Mouse (Mus musculus) heart, embryonic 15.5 days (tissue): ENCODE measurements at regions not wholly inside any gene's neighbourhood (a gene's known extent, or its start where the extent isn't known, plus 50 kb on each side); places are given as distances from the start of the nearest gene placed in this dataset.

Experiments
- ATAC-seq: fragments of 200-750 bp; cut with Nextera tagmentation; replicated peaks from 2 replicates; pipeline ENCODE4 v1.8.0; 2017; ENCODE audit warnings: low read depth, moderate TSS enrichment; ENCODE audit not compliant: insufficient number of reproducible peaks, insufficient read depth, low FRiP score
- H3K27ac ChIP-seq: fragments of 300-500 bp; sonication (generic); 2 replicates; pipeline ENCODE4 v1.5.1; 2015; ENCODE audit warnings: mild to moderate bottlenecking, inconsistent platforms
- H3K27me3 ChIP-seq: fragments of 300-500 bp; sonication (generic); 2 replicates; pipeline ENCODE4 v1.6.1; 2015; ENCODE audit warnings: inconsistent platforms
- H3K36me3 ChIP-seq: fragments of 300-500 bp; sonication (generic); 2 replicates; pipeline ENCODE4 v1.6.1; 2015; ENCODE audit warnings: mild to moderate bottlenecking, inconsistent platforms
- H3K4me1 ChIP-seq: fragments of 300-500 bp; sonication (generic); replicated peaks from 2 replicates; pipeline ENCODE4 v1.6.1; 2015; ENCODE audit warnings: inconsistent platforms
- H3K4me2 ChIP-seq: fragments of 300-500 bp; sonication (generic); 2 replicates; pipeline ENCODE4 v1.6.1; 2015; ENCODE audit warnings: inconsistent platforms, mild to moderate bottlenecking, moderate library complexity
- H3K4me3 ChIP-seq: fragments of 300-500 bp; sonication (generic); 2 replicates; pipeline ENCODE4 v1.5.1; 2015; ENCODE audit warnings: mild to moderate bottlenecking, inconsistent platforms
- H3K9ac ChIP-seq: fragments of 300-500 bp; sonication (generic); 2 replicates; pipeline ENCODE4 v1.6.1; 2015; ENCODE audit warnings: mild to moderate bottlenecking, inconsistent platforms
- H3K9me3 ChIP-seq: fragments of 300-500 bp; sonication (generic); replicated peaks from 2 replicates; pipeline ENCODE4 v1.6.1; 2016; ENCODE audit warnings: inconsistent platforms
- WGBS: fragments of 180-500 bp; shearing (Covaris S2); methylation state at CpG from one replicate; pipeline ENCODE4 v1.1.7; 2015; ENCODE audit warnings: mixed read lengths; 5-methylcytosine and 5-hydroxymethylcytosine counted together

GRCm38 (mm10) chr16:75487915-75488314 lies 97.9 kb downstream of the Lipi start:
- Histone ChIP-seq H3K36me3 (no peaks in the 10 kb centered on the region), H3K27me3 (no peaks in the 10 kb centered on the region), H3K4me2 (no peak overlapping the region), H3K9me3 (no peaks in the 10 kb centered on the region), H3K4me3 (no peak overlapping the region), H3K9ac (no peak overlapping the region), H3K4me1 (no peaks in the 10 kb centered on the region), H3K27ac (no peak overlapping the region)
- WGBS: 55% methylated on average over 4 of the region's 4 CpGs
- no peak for ATAC-seq

- H3K27me3 ChIP-seq: no peaks in the 10 kb centered on the region
- no peaks in the 10 kb centered on the region for H3K36me3 ChIP-seq
- no peak overlapping the region for H3K4me2 ChIP-seq
- 84% methylated on average over 5 of the region's 5 CpGs for WGBS
- no peak overlapping the region for H3K27ac ChIP-seq
- no peak overlapping the region for H3K4me3 ChIP-seq
- H3K4me1 ChIP-seq: no peaks in the 10 kb centered on the region
- ATAC-seq: no peak
- H3K9ac ChIP-seq: no peak overlapping the region
- H3K9me3 ChIP-seq: no peaks in the 10 kb centered on the region
Measured at GRCm38 (mm10) chr16:75483878-75484277, 102.0 kb downstream of the Lipi start.

GRCm38 (mm10) chr16:75465420-75465975 lies 120.4 kb downstream of the Lipi start:
- Histone ChIP-seq H3K36me3 (no peaks in the 10 kb centered on the region), H3K4me1 (no peaks in the 10 kb centered on the region), H3K4me2 (no peak overlapping the region), H3K9me3 (no peaks in the 10 kb centered on the region), H3K27me3 (no peaks in the 10 kb centered on the region), H3K27ac (no peak overlapping the region), H3K4me3 (no peak overlapping the region), H3K9ac (no peak overlapping the region)
- WGBS: 74% methylated on average over 6 of the region's 6 CpGs
- no peak for ATAC-seq

- Histone ChIP-seq H3K27ac (no peak overlapping the region), H3K27me3 (no peaks in the 10 kb centered on the region), H3K36me3 (no peaks in the 10 kb centered on the region), H3K9me3 (no peaks in the 10 kb centered on the region), H3K9ac (no peak overlapping the region), H3K4me3 (no peak overlapping the region), H3K4me1 (no peaks in the 10 kb centered on the region), H3K4me2 (no peak overlapping the region)
- 73% methylated on average over 3 of the region's 3 CpGs for WGBS
- no peak for ATAC-seq
Measured at GRCm38 (mm10) chr16:75462136-75462535, 123.7 kb downstream of the Lipi start.

GRCm38 (mm10) chr16:75446901-75447514 lies 138.9 kb downstream of the Lipi start:
- H3K4me3 ChIP-seq: no peak overlapping the region
- H3K9ac ChIP-seq: no peak overlapping the region
- H3K4me1 ChIP-seq: no peaks in the 10 kb centered on the region
- no peaks in the 10 kb centered on the region for H3K9me3 ChIP-seq
- no peak overlapping the region for H3K27ac ChIP-seq
- 3% methylated on average over 14 of the region's 14 CpGs for WGBS
- no peaks in the 10 kb centered on the region for H3K36me3 ChIP-seq
- H3K27me3 ChIP-seq: no peaks in the 10 kb centered on the region
- no peak for ATAC-seq
- 0 out of 2 replicates have a peak overlapping the region, but pooled peaks have one; percentile 6 for H3K4me2 ChIP-seq

- Histone ChIP-seq H3K4me3 (no peak overlapping the region), H3K9ac (no peak overlapping the region), H3K9me3 (no peaks in the 10 kb centered on the region), H3K27me3 (no peaks in the 10 kb centered on the region), H3K4me1 (no peaks in the 10 kb centered on the region), H3K36me3 (no peaks in the 10 kb centered on the region), H3K27ac (no peak overlapping the region), H3K4me2 (no peak overlapping the region)
- no peak for ATAC-seq
- WGBS: 81% methylated on average over 3 of the region's 3 CpGs
Measured at GRCm38 (mm10) chr16:75439296-75439695, 146.6 kb downstream of the Lipi start.

GRCm38 (mm10) chr16:75433227-75433626 lies 152.6 kb downstream of the Lipi start:
- no peaks in the 10 kb centered on the region for H3K9me3 ChIP-seq
- no peak for ATAC-seq
- H3K27ac ChIP-seq: no peak overlapping the region
- 70% methylated on average over 6 of the region's 6 CpGs for WGBS
- no peaks in the 10 kb centered on the region for H3K27me3 ChIP-seq
- H3K4me2 ChIP-seq: no peak overlapping the region
- H3K36me3 ChIP-seq: no peaks in the 10 kb centered on the region
- H3K4me1 ChIP-seq: no peaks in the 10 kb centered on the region
- no peak overlapping the region for H3K4me3 ChIP-seq
- H3K9ac ChIP-seq: no peak overlapping the region

- Histone ChIP-seq H3K4me2 (no peak overlapping the region), H3K27me3 (no peaks in the 10 kb centered on the region), H3K9ac (no peak overlapping the region), H3K4me1 (no peaks in the 10 kb centered on the region), H3K36me3 (no peaks in the 10 kb centered on the region), H3K9me3 (no peaks in the 10 kb centered on the region), H3K4me3 (no peak overlapping the region), H3K27ac (no peak overlapping the region)
- ATAC-seq: no peak
- 73% methylated on average over 6 of the region's 6 CpGs for WGBS
Measured at GRCm38 (mm10) chr16:75384526-75385222, 201.2 kb downstream of the Lipi start.

- no peak for ATAC-seq
- Histone ChIP-seq H3K27ac (no peak overlapping the region), H3K9me3 (no peaks in the 10 kb centered on the region), H3K9ac (no peak overlapping the region), H3K4me2 (no peak overlapping the region), H3K36me3 (no peaks in the 10 kb centered on the region), H3K4me3 (no peak overlapping the region), H3K27me3 (no peaks in the 10 kb centered on the region), H3K4me1 (no peaks in the 10 kb centered on the region)
- 44% methylated on average over 1 of the region's 1 CpGs for WGBS
Measured at GRCm38 (mm10) chr16:75381191-75381590, 204.7 kb downstream of the Lipi start.

- Histone ChIP-seq H3K4me2 (no peak overlapping the region), H3K9ac (no peak overlapping the region), H3K27ac (no peak overlapping the region), H3K9me3 (no peaks in the 10 kb centered on the region), H3K4me3 (no peak overlapping the region), H3K4me1 (no peaks in the 10 kb centered on the region), H3K27me3 (no peaks in the 10 kb centered on the region), H3K36me3 (no peaks in the 10 kb centered on the region)
- WGBS: 71% methylated on average over 5 of the region's 5 CpGs
- ATAC-seq: no peak
Measured at GRCm38 (mm10) chr16:75369700-75370099, 216.2 kb downstream of the Lipi start.

- WGBS: 75% methylated on average over 4 of the region's 4 CpGs
- H3K4me2 ChIP-seq: no peak overlapping the region
- H3K4me1 ChIP-seq: no peaks in the 10 kb centered on the region
- no peak for ATAC-seq
- H3K27ac ChIP-seq: no peak overlapping the region
- H3K4me3 ChIP-seq: no peak overlapping the region
- H3K9me3 ChIP-seq: no peaks in the 10 kb centered on the region
- H3K9ac ChIP-seq: no peak overlapping the region
- no peaks in the 10 kb centered on the region for H3K27me3 ChIP-seq
- no peaks in the 10 kb centered on the region for H3K36me3 ChIP-seq
Measured at GRCm38 (mm10) chr16:75366727-75367126, 219.1 kb downstream of the Lipi start.
